Mouse (Mus musculus) hindbrain, embryonic 13.5 days (tissue): ENCODE data around the gene Samd3. TPM values are rescaled to one million over a fixed set of nuclear protein-coding genes. Genes with fewer than 3 reads are reported as not detected.

Experiments used
- polyA plus RNA-seq: library from polyadenylated mRNA; unstranded; fragments of >200 nt; fragmentation: Nextera tagmentation; extraction: Ambion mirVana; gene quantifications from 2 replicates; pipeline ENCODE4 v1.2.1, GENCODE M21; 2015

Samd3 gene
- polyA plus RNA-seq, 1 experiment from 2014 or later, result 0.10 TPM

Other genes with a start within 250 kb of the Samd3 start
- gene Gm9767, start 151.5 kb upstream of the Samd3 start, polyA plus RNA-seq, result 1.8 and 2.7 TPM in 2 replicates
- 25.4 and 29.4 TPM in 2 replicates for gene Tmem200a, start 150.7 kb upstream of the Samd3 start, polyA plus RNA-seq
- 24.1 and 24.3 TPM in 2 replicates for gene L3mbtl3, start 146.3 kb downstream of the Samd3 start, polyA plus RNA-seq